ENCODE assay signal across 14 mouse cellular contexts in the genomic region with DNA sequence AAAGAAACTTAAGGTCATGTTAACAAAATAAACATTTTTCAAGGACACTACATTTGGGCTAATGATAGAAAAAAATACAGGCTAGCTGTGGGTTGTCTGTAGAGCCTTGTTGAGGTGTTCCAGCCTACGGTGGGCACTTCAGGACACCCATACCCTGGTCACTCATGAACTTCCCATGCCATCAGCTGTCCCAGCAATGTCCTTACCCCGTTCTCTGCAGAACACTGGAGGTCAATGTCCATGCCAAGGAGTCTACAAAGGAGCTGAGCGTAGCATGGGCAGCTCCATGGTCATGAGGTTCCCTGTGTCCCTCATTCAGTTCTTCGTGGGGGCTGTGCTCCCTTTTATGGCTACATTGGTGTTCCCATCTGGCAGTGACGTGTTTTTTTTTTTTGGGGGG.
"Had no signal": no experiment of that assay in that cellular context is flagged by ENCODE, and none has a peak within 500 bp of the region (broad histone marks: within the 10 kb centered on the region; RNA-seq: fewer than 3 reads in every experiment).

No protein-coding gene starts in this region.

- H3K27ac ChIP-seq: layer of hippocampus, adult 2 months; limb, embryonic 12.5 days; liver, embryonic 13.5 days; lung, embryonic 15.5 days; macrophage; midbrain, embryonic 15.5 days; neural tube, embryonic 12.5 days had no signal

- H3K27me3 ChIP-seq: limb, embryonic 12.5 days; liver, embryonic 13.5 days; lung, embryonic 15.5 days; midbrain, embryonic 15.5 days; neural tube, embryonic 12.5 days; stomach, embryonic 15.5 days had no signal

- H3K4me3 ChIP-seq: layer of hippocampus, adult 2 months; limb, embryonic 12.5 days; liver, embryonic 13.5 days; lung, embryonic 15.5 days; midbrain, embryonic 15.5 days; neural tube, embryonic 12.5 days; stomach, embryonic 15.5 days had no signal

- H3K4me2 ChIP-seq: limb, embryonic 12.5 days; liver, embryonic 13.5 days; midbrain, embryonic 15.5 days; neural tube, embryonic 12.5 days; stomach, embryonic 15.5 days had no signal

- H3K36me3 ChIP-seq: limb, embryonic 12.5 days; liver, embryonic 13.5 days; lung, embryonic 15.5 days; midbrain, embryonic 15.5 days; neural tube, embryonic 12.5 days; stomach, embryonic 15.5 days had no signal

- H3K9ac ChIP-seq: limb, embryonic 12.5 days; liver, embryonic 13.5 days; liver, postnatal 0 days; lung, embryonic 15.5 days; midbrain, embryonic 15.5 days; neural tube, embryonic 12.5 days; stomach, embryonic 15.5 days had no signal

- H3K9me3 ChIP-seq: limb, embryonic 12.5 days; liver, embryonic 13.5 days; lung, embryonic 15.5 days; midbrain, embryonic 15.5 days; neural tube, embryonic 12.5 days; stomach, embryonic 15.5 days had no signal

- DNase-seq: liver; liver, embryonic 13.5 days; liver, postnatal 0 days; lung, postnatal 14 days; retina, postnatal 1 day; right cerebral cortex, postnatal 4 days; thymus, postnatal 4 days had no signal

- H3K4me1 ChIP-seq: limb, embryonic 12.5 days; liver, embryonic 13.5 days; midbrain, embryonic 15.5 days; neural tube, embryonic 12.5 days had no signal

- ATAC-seq: liver, postnatal 0 days; midbrain, embryonic 15.5 days had no signal
